Mouse (Mus musculus) urinary bladder, postnatal 10 days (tissue): ENCODE results near the gene Sipa1l3.

ENCODE experiments used
- DNase-seq: peaks from one replicate; pipeline ENCODE4 v3.0.0; 2022; ENCODE audit warnings: low spot score

The Sipa1l3 gene

GRCm38 (mm10) chr7:29283876-29284275, 234.6 kb downstream of the Sipa1l3 start:
- no peak for DNase-seq

- no peak for DNase-seq
Observed at GRCm38 (mm10) chr7:29282074-29282554, 236.3 kb downstream of the Sipa1l3 start.

GRCm38 (mm10) chr7:29281201-29282073, 237.0 kb downstream of the Sipa1l3 start, which contains the start of gene Spint2:
TSS of gene Spint2 (minus strand) at chr7:29281912.
- DNase-seq: no peak

- DNase-seq: no peak
Observed at GRCm38 (mm10) chr7:29280801-29281200, 237.6 kb downstream of the Sipa1l3 start.

GRCm38 (mm10) chr7:29279924-29280323, 238.5 kb downstream of the Sipa1l3 start:
- no peak for DNase-seq

GRCm38 (mm10) chr7:29279261-29279660, 239.2 kb downstream of the Sipa1l3 start:
- no peak for DNase-seq

GRCm38 (mm10) chr7:29277510-29277909, 240.9 kb downstream of the Sipa1l3 start:
- DNase-seq: no peak

GRCm38 (mm10) chr7:29276715-29277114, 241.7 kb downstream of the Sipa1l3 start:
- no peak for DNase-seq

GRCm38 (mm10) chr7:29271687-29272465, 246.6 kb downstream of the Sipa1l3 start:
- DNase-seq: no peak

- no peak for DNase-seq
Observed at GRCm38 (mm10) chr7:29270445-29270844, 248.0 kb downstream of the Sipa1l3 start.
